Mouse (Mus musculus) NIH3T3 (cell line): ENCODE measurements around the gene Smarcd1.
"Not testable (repeated sequence)": the region's sequence is repeated elsewhere in the genome, so short reads cannot be mapped to it uniquely, and the experiment has no call there.

ENCODE experiments used
- DNase-seq: peaks from one replicate; pipeline ENCODE4 v3.0.0-alpha.2; 2012; ENCODE audit warnings: low read depth

The Smarcd1 gene

GRCm38 (mm10) chr15:99684156-99684555, 17.8 kb upstream of the Smarcd1 start:
- no peak for DNase-seq

GRCm38 (mm10) chr15:99688712-99689111, 13.2 kb upstream of the Smarcd1 start:
- DNase-seq, result peak; percentile 88

- no peak for DNase-seq
Measured at GRCm38 (mm10) chr15:99690924-99691323, 11.0 kb upstream of the Smarcd1 start.

- DNase-seq, result no peak
Measured at GRCm38 (mm10) chr15:99691976-99692375, 10.0 kb upstream of the Smarcd1 start.

- peak; percentile 40 for DNase-seq
Measured at GRCm38 (mm10) chr15:99697309-99697708, 4.6 kb upstream of the Smarcd1 start.

- no peak for DNase-seq
Measured at GRCm38 (mm10) chr15:99698533-99699085, 3.3 kb upstream of the Smarcd1 start.

- DNase-seq, result no peak
Measured at GRCm38 (mm10) chr15:99699715-99700114, 2.2 kb upstream of the Smarcd1 start.

- DNase-seq, result no peak
Measured at GRCm38 (mm10) chr15:99700219-99701106, 1.5 kb upstream of the Smarcd1 start.

- DNase-seq, result not testable (repeated sequence)
Measured at GRCm38 (mm10) chr15:99701640-99701998, 310 bp upstream of the Smarcd1 start.

GRCm38 (mm10) chr15:99703104-99703503, 1.2 kb downstream of the Smarcd1 start:
- no peak for DNase-seq

GRCm38 (mm10) chr15:99703676-99704040, 1.7 kb downstream of the Smarcd1 start:
- no peak for DNase-seq

- no peak for DNase-seq
Measured at GRCm38 (mm10) chr15:99704041-99704681, 2.2 kb downstream of the Smarcd1 start.

- peak; percentile 52 for DNase-seq
Measured at GRCm38 (mm10) chr15:99704881-99705280, 3.0 kb downstream of the Smarcd1 start.

- DNase-seq, result peak; percentile 90
Measured at GRCm38 (mm10) chr15:99705440-99706048, 3.6 kb downstream of the Smarcd1 start, which contains the start of gene Gm17349. Gm17349 (minus strand) TSS chr15:99705490.

- DNase-seq, result no peak
Measured at GRCm38 (mm10) chr15:99708176-99708575, 6.2 kb downstream of the Smarcd1 start.

- DNase-seq, result no peak
Measured at GRCm38 (mm10) chr15:99710221-99711190, 8.6 kb downstream of the Smarcd1 start.

- DNase-seq, result no peak
Measured at GRCm38 (mm10) chr15:99711491-99711890, 9.6 kb downstream of the Smarcd1 start.

GRCm38 (mm10) chr15:99712666-99713559, 11.0 kb downstream of the Smarcd1 start:
- DNase-seq, result no peak

GRCm38 (mm10) chr15:99713569-99713968, 11.6 kb downstream of the Smarcd1 start:
- no peak for DNase-seq

GRCm38 (mm10) chr15:99714206-99714605, 12.3 kb downstream of the Smarcd1 start:
- no peak for DNase-seq
